In the genomic region with DNA sequence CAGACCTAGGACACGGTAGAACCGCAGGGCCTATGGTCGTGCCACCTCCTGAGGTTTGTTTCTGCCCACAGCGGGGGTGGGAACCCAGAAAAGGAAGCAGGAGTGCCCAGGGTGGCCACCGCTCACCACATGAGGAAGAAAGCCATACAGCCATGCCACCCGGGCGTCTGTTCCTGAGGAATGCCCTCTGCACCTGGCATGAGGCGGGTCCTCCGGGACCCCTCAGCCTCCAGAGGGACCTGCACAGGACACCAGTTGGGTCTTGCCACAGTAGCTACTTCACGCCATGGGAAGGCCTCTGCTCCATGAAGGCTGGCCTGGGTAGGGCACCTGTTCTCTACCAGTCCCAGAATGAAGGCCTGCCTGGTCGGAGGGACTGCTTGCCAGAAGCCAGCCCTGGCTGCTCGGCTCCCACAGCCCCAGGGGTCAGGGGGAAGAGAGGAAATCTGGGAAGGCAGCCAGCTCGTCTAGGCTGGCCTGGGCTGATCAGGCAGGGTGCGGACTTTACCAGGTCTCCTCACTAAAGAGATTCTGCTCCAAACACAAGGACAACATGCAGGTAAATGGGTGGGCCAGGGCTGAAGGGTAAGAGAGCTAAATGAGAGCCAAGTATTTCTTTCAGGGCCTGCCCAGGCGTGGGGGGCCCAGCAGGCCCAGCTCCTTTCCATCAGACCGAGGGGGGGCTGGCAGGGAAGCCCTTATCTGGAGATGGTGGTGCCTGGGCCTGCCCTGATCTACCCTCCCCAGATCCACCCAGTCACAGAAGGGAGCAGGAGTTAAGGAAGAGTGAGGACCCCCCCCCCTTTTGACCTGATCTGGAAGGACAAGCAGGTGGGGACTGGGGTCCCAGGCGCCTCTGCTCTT, we compare ENCODE assay signal across 8 mouse cellular contexts. TPM values are rescaled to one million over a fixed set of nuclear protein-coding genes. Genes with fewer than 3 reads are reported as not detected.
A peak's percentile ranks its signal among the peaks of the same experiment; 100 is the strongest.
DNase-seq lines count a peak whose midpoint lies in the region; ATAC-seq and TF ChIP-seq lines count a peak whose summit lies in the region.

No protein-coding gene starts in this region.

- no peaks in the 10 kb centered on the region for H3K9me3 ChIP-seq in embryonic facial prominence, embryonic 13.5 days
- no peaks in the 10 kb centered on the region for H3K9me3 ChIP-seq in heart, embryonic 15.5 days (replicated peaks)
- no peaks in the 10 kb centered on the region for H3K9me3 ChIP-seq in kidney, postnatal 0 days (replicated peaks; ENCODE audit: low read length)

- peaks cover 61% of the 10 kb centered on the region for H3K4me1 ChIP-seq in thymus, adult 2 months (replicated peaks; ENCODE audit: control insufficient read depth, insufficient read depth, low read length)
- H3K4me1 ChIP-seq in embryonic facial prominence, embryonic 13.5 days, result peaks cover 54% of the 10 kb centered on the region
- H3K4me1 ChIP-seq in heart, embryonic 15.5 days (replicated peaks), result peaks cover 88% of the 10 kb centered on the region
- peaks cover 41% of the 10 kb centered on the region for H3K4me1 ChIP-seq in kidney, postnatal 0 days (replicated peaks; ENCODE audit: insufficient read depth, low read length)

- peak; percentile 16; the same call in 1 of the 2 replicates for ATAC-seq in embryonic facial prominence, embryonic 13.5 days (ENCODE audit: insufficient number of reproducible peaks, insufficient read depth, low FRiP score, low TSS enrichment, low read depth)
- ATAC-seq in heart, embryonic 15.5 days (replicated peaks; ENCODE audit: insufficient number of reproducible peaks, insufficient read depth, low FRiP score, low read depth), result peak; percentile 73
- no peak for ATAC-seq in kidney, postnatal 0 days (replicated peaks; ENCODE audit: low FRiP score, low read depth)
- ATAC-seq in megakaryocyte, adult 5-6 weeks (ENCODE audit: poor library complexity, severe bottlenecking), result peak; percentile 52

- H3K27ac ChIP-seq in thymus, adult 2 months (ENCODE audit: control insufficient read depth, insufficient read depth, low read length), result peak overlapping the region; percentile 75
- H3K27ac ChIP-seq in embryonic facial prominence, embryonic 13.5 days, result peak overlapping the region; percentile 66
- peak overlapping the region; percentile 98 for H3K27ac ChIP-seq in heart, embryonic 15.5 days
- H3K27ac ChIP-seq in kidney, postnatal 0 days, result peak overlapping the region; percentile 72

- WGBS in thymus, adult 2 months, result 6% methylated on average over 17 of the region's 17 CpGs
- WGBS in embryonic facial prominence, embryonic 13.5 days, result 68% methylated on average over 17 of the region's 17 CpGs
- WGBS in heart, embryonic 15.5 days, result 45% methylated on average over 17 of the region's 17 CpGs
- WGBS in kidney, postnatal 0 days, result 54% methylated on average over 17 of the region's 17 CpGs

- H3K4me2 ChIP-seq in embryonic facial prominence, embryonic 13.5 days, result peak overlapping the region; percentile 52
- peak overlapping the region; percentile 63 for H3K4me2 ChIP-seq in heart, embryonic 15.5 days
- H3K4me2 ChIP-seq in kidney, postnatal 0 days (ENCODE audit: low read length), result peak overlapping the region; percentile 49

- peak; percentile 58 for DNase-seq in thymus, adult 2 months
- DNase-seq in thymus, adult 18-20 months, result no peak
- no peak for DNase-seq in kidney, postnatal 0 days (ENCODE audit: low spot score)
- DNase-seq in yolk sac, embryonic 10.5 days (ENCODE audit: low spot score), result no peak
- DNase-seq in layer of hippocampus, adult 18-20 months (ENCODE audit: low spot score in 2 of 2), result no peak

- no peak for TF ChIP-seq POLR2A in thymus, adult 2 months (IDR thresholded peaks at IDR 0.05; ENCODE audit: control insufficient read depth, extremely low read depth, insufficient read depth, low read length, poor library complexity)

- H3K4me3 ChIP-seq in thymus, adult 2 months (ENCODE audit: control insufficient read depth, insufficient read depth, low read length), result peak overlapping the region; percentile 55
- peak overlapping the region; percentile 29 for H3K4me3 ChIP-seq in embryonic facial prominence, embryonic 13.5 days
- H3K4me3 ChIP-seq in heart, embryonic 15.5 days, result peak overlapping the region; percentile 52
- H3K4me3 ChIP-seq in kidney, postnatal 0 days (replicated peaks; ENCODE audit: low read depth, low read length), result no peak overlapping the region; the same call in 1 of the 2 replicates

- TF ChIP-seq CTCF in thymus, adult 2 months (IDR thresholded peaks at IDR 0.05; ENCODE audit: borderline replicate concordance, control insufficient read depth, extremely low read depth, insufficient read depth, low read length, poor library complexity), result no peak; the same call in 1 of the 2 replicates
- no peak for TF ChIP-seq CTCF in kidney, postnatal 0 days (IDR thresholded peaks at IDR 0.05; ENCODE audit: low read depth)

- H3K9ac ChIP-seq in embryonic facial prominence, embryonic 13.5 days, result peak overlapping the region; percentile 65
- peak overlapping the region; percentile 59 for H3K9ac ChIP-seq in heart, embryonic 15.5 days
- H3K9ac ChIP-seq in kidney, postnatal 0 days (ENCODE audit: low read depth, low read length), result peak overlapping the region; percentile 54; the same call in 1 of the 2 replicates

- no peaks in the 10 kb centered on the region for H3K27me3 ChIP-seq in thymus, adult 2 months (ENCODE audit: control insufficient read depth, insufficient read depth, low read length)
- no peaks in the 10 kb centered on the region for H3K27me3 ChIP-seq in embryonic facial prominence, embryonic 13.5 days
- no peaks in the 10 kb centered on the region for H3K27me3 ChIP-seq in heart, embryonic 15.5 days
- no peaks in the 10 kb centered on the region for H3K27me3 ChIP-seq in kidney, postnatal 0 days (ENCODE audit: insufficient read depth, low read length)

- peaks cover 4% of the 10 kb centered on the region; the same call in 1 of the 2 replicates for H3K36me3 ChIP-seq in thymus, adult 2 months (ENCODE audit: control insufficient read depth, insufficient read depth, low read length)
- H3K36me3 ChIP-seq in embryonic facial prominence, embryonic 13.5 days, result no peaks in the 10 kb centered on the region
- no peaks in the 10 kb centered on the region for H3K36me3 ChIP-seq in heart, embryonic 15.5 days
- no peaks in the 10 kb centered on the region for H3K36me3 ChIP-seq in kidney, postnatal 0 days (ENCODE audit: insufficient read depth, low read length)

RNA-seq across cellular contexts. Expression of a gene that starts 4.1 kb away (rescaled TPM):
- 0.08 TPM in 1 of 2 replicates, not detected in the other for polyA plus RNA-seq in thymus, adult 2 months (2012; rRNA removed)
- 0.39 and 0.61 TPM in 2 replicates for polyA plus RNA-seq in embryonic facial prominence, embryonic 13.5 days (2015; fragmentation: Nextera tagmentation; extraction: Ambion mirVana)
- polyA plus RNA-seq in heart, embryonic 15.5 days (2015; fragmentation: Nextera tagmentation; extraction: Ambion mirVana), result 1.7 and 2.2 TPM in 2 replicates
- polyA plus RNA-seq in kidney, postnatal 0 days (2015; fragmentation: Nextera tagmentation; extraction: Ambion mirVana), result 0.12 TPM in 1 of 2 replicates, not detected in the other
- not detected in 2 replicates for total RNA-seq in megakaryocyte, adult 5-6 weeks (2015)
- 0.69 TPM in 1 of 2 replicates, not detected in the other for total RNA-seq in megakaryocyte, adult 5-6 weeks (2017)
- not detected for total RNA-seq in layer of hippocampus, adult 18-20 months (2021)

RNA-seq across cellular contexts. Expression of a gene that starts 17.5 kb away (rescaled TPM):
- 12.0 and 17.7 TPM in 2 replicates for polyA plus RNA-seq in thymus, adult 2 months (2012; rRNA removed)
- 1,381 and 1,602 TPM in 2 replicates for polyA plus RNA-seq in embryonic facial prominence, embryonic 13.5 days (2015; fragmentation: Nextera tagmentation; extraction: Ambion mirVana)
- 293 and 372 TPM in 2 replicates for polyA plus RNA-seq in heart, embryonic 15.5 days (2015; fragmentation: Nextera tagmentation; extraction: Ambion mirVana)
- polyA plus RNA-seq in kidney, postnatal 0 days (2015; fragmentation: Nextera tagmentation; extraction: Ambion mirVana), result 639 and 693 TPM in 2 replicates
- total RNA-seq in megakaryocyte, adult 5-6 weeks (2015), result 1.3 and 2.2 TPM in 2 replicates
- total RNA-seq in megakaryocyte, adult 5-6 weeks (2017), result not detected in 2 replicates
- total RNA-seq in layer of hippocampus, adult 18-20 months (2021), result 10 to 100 TPM; 23.9 to 25.5 TPM

RNA-seq across cellular contexts. Expression of a gene that starts 22.6 kb away (rescaled TPM):
- polyA plus RNA-seq in thymus, adult 2 months (2012; rRNA removed), result 0.80 and 0.87 TPM in 2 replicates
- polyA plus RNA-seq in embryonic facial prominence, embryonic 13.5 days (2015; fragmentation: Nextera tagmentation; extraction: Ambion mirVana), result 0.18 and 0.32 TPM in 2 replicates
- polyA plus RNA-seq in heart, embryonic 15.5 days (2015; fragmentation: Nextera tagmentation; extraction: Ambion mirVana), result not detected in 2 replicates
- 0.22 TPM in 1 of 2 replicates, not detected in the other for polyA plus RNA-seq in kidney, postnatal 0 days (2015; fragmentation: Nextera tagmentation; extraction: Ambion mirVana)
- total RNA-seq in megakaryocyte, adult 5-6 weeks (2015), result not detected in 2 replicates
- total RNA-seq in megakaryocyte, adult 5-6 weeks (2017), result not detected in 2 replicates
- 10 to 100 TPM; 32.0 to 32.6 TPM for total RNA-seq in layer of hippocampus, adult 18-20 months (2021)

RNA-seq across cellular contexts. Expression of a gene that starts 26.0 kb away (rescaled TPM):
- polyA plus RNA-seq in thymus, adult 2 months (2012; rRNA removed), result 1,103 and 1,229 TPM in 2 replicates
- 34.2 and 41.9 TPM in 2 replicates for polyA plus RNA-seq in embryonic facial prominence, embryonic 13.5 days (2015; fragmentation: Nextera tagmentation; extraction: Ambion mirVana)
- 26.6 and 48.2 TPM in 2 replicates for polyA plus RNA-seq in heart, embryonic 15.5 days (2015; fragmentation: Nextera tagmentation; extraction: Ambion mirVana)
- polyA plus RNA-seq in kidney, postnatal 0 days (2015; fragmentation: Nextera tagmentation; extraction: Ambion mirVana), result 32.1 and 32.4 TPM in 2 replicates
- total RNA-seq in megakaryocyte, adult 5-6 weeks (2015), result 94.1 and 114 TPM in 2 replicates
- 66.4 and 80.4 TPM in 2 replicates for total RNA-seq in megakaryocyte, adult 5-6 weeks (2017)
- total RNA-seq in layer of hippocampus, adult 18-20 months (2021), result 100 to 1,000 TPM; 499 to 596 TPM

Comparison
In these comparisons a context has a peak if more than half of its experiments do, and no peak if none do; other contexts are left out.
1. RNA of a gene that starts 17.5 kb away (polyA plus RNA-seq): 1,381 to 1,602 TPM in embryonic facial prominence, embryonic 13.5 days, 639 to 693 TPM in kidney, postnatal 0 days and 293 to 372 TPM in heart, embryonic 15.5 days; 12.0 to 17.7 TPM in thymus, adult 2 months; every median in the first group is over 10 times any median in the second.
2. Peak in every context shown above with its lines, with median percentiles within 50 percentile points of each other: H3K27ac ChIP-seq, H3K4me2 ChIP-seq and H3K9ac ChIP-seq.